Mouse (Mus musculus) kidney, adult 18-20 months (tissue): ENCODE results near the gene Ppfia2.

ENCODE experiments used
- DNase-seq: peaks from one replicate; pipeline ENCODE4 v3.0.0; 2021

Gene Ppfia2

DNA sequence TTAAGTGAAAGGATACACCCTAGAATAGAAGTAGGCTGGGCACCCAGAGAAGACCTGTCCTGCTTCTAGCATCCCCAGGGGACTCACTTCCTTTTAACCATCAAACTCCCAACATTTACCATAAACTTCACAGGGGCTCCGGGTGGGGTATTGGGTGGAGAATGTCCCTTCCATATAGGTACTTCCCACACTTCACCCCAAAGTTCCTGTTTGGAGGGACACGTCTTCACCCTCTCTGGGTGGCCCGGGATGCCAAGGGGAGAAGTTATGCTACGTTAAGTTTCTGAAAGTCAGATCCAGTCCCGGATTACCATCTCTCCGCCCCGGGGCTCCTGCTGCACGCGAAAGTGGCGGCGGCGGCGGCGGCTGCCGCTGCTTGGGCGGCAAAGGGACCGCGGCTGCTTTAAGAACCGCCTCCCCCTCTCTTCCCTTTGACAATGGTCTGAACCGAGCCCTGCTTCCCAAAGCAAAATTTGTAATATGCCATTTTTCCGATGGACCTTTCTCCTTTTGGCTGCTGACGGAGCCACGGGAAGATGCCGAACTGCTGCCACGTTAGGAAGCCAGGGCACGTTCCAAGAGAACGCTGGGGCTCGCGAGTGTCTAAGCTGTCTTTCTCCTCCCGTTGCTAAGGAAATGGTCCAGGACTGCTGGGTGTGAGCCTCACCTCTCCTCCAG lies at the start of gene Ppfia2:
TSS of gene Ppfia2 (plus strand) at position 485 of the 678 bp plus-strand sequence.
- peak; percentile 16 for DNase-seq

DNA sequence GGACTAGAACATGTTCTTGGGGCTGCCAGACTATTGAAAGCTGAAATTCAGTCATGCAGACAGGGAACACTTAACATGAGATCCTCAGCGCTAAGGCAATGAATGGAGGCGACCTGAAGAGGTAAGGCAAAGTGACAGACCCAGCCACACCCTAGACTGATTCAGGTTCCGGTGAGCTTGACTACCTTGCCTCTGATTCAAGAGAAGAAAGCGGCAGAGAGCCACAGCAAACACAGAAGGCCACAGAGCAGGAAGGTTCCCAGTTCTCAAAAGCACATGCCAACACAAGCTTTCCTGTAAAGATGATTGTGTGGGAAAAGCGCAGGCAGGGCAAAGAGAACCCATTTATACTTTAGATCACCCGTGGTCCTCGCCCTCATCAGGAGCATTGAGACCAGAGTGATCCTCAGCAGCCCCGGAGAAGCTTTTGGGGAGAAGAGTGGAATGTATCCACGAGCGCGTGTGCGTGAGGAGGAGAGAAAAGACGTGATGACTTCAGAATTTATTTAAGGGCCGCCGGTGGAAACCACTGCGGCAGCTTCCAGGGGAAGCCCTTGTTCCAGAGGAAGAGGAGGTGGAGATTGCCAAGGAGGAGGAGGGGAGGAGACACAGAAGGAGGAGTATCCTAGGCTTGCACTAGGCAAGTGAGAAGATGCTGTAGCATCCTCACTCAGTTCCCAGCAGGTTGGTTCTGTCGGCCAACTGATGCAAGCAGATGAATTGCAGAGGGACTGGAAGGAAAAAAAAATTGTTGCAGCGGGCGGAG lies 1.0 kb upstream of the Ppfia2 start:
- DNase-seq, result peak; percentile 2

DNA sequence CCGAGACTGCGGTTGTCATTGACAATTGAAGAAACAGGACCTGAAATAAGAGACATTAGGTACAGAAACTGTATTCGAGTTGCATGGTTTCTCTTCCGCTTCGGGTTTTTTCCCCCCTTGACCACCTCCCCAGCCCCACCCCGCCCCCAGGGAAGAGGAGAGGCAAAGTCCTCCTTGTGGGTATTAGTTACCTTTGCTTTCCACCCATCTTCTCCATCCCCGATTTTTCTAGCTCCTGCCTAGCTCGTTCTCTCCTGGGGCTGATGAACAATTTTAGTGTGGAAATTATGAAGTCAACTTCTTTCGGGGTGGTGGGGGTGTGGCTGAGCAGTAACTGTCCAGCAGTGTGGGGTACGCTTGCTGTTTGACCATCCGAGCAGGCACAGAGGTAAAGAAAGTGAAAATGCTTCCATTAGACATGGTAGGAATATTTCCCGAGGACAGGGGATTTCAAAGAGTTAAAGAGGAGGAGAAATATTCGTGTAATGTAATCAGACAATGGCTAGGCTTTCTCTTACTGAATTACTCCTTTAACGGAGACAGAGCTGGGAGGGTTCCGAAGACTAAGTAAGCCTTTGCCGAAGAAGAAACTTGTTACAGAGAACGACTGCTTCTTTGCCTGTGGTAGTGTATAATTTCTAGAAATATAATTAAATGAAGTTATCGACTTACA lies 530 bp downstream of the Ppfia2 start:
- DNase-seq, result no peak

DNA sequence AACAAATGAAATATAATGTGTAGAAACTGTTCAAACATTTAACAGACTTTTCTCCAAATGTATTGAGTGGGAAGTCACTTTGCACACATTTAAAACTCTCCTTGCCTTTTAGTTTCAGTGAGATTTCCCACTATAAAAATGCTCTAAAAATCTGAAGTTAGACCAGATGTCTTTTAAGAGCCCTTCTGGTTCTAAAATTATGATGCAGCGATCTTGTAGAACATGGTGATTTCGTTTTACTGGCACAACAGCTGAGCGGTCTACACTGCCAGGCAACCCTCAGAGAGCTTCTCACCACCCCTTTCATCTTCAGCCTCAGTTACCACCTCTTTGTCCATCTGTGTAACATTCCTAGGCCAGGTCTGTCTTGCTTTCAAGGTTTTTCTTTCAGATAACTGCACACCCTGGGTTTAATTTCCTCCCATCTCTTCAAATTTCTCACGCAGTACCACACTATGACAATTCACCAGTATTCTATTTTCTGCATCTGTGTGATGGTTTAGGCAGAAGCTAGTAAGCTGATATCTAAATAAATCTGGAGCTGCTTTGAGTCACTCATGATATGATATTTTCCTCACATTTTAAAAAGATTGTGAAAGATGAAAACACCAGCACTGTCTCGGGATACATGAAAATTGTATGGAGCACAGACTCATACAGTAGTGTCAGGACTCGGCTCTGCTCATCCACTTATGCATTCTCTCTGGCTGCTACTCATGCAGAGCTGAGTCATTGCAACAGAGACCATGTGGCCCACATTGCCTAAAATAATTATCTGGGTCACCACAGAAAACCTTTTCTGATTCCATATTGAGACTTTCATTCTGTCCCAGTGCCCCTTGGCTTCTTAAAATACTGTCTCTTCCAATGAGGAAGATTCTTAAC lies 39.4 kb downstream of the Ppfia2 start:
- no peak for DNase-seq

DNA sequence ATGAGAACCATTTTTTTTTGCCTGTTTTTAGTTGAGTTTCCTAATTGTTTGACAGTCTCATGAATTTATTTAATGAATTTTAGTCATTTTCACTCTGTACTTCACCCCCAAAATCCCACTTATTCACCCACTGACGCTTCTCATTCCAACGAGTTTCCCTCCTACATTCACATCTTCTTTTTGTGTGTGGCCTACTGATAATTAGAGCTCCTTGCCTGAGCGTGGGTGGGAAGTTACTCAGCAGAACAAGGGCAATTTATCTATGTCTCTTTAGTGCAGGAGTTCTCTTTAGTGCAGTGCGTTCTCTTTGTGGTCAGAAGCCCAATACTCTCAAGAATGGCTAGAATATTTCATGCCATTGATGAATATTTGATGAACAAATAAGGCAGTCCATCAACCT lies 95.9 kb downstream of the Ppfia2 start:
- no peak for DNase-seq

DNA sequence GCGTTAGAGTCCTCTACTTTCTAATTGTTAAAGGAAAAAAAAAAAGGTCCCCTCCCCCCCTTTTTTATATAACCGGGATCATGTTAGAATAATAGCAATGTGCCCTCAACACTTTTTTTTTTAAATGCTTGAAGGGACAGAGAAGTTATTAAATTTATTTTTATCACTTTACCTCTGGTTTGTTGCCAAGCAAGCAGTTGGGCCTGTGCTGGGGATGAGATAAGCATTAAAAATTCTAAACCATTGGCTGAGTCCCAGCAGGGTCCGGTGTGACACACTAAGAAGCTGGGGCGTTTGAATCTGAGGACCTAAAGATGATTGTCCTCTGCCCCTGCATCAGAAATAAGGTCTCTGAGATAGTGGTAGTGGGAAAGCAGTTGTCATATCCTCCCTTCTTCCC lies 114.9 kb downstream of the Ppfia2 start:
- no peak for DNase-seq

DNA sequence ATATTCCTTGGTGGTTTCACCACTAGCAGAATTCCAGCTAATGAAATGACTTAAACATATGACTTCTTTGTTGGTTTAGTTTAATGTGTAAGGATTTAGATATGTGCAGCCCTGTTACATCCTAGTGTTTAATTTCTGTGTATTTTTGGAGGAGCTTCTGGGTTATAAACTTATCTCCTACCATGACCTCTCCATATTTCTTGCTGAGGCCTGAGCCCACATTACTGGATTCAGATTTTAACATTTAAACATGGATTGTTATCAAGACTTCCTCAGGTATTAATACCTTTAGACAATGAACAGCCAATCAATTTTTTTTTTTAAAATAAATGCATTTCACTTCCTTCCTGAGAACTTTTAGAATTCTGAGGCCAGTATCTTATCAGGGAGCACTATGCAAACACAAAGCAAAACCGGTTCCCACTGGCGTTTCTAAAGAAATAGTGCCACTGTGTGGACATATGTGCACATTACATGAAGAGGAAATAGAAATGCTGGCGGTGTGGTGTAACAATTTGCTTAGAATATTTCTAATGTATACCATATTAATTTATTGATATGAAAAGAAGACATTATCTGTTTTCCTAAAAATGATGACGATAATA lies 115.4 kb downstream of the Ppfia2 start:
- peak; percentile 3 for DNase-seq

DNA sequence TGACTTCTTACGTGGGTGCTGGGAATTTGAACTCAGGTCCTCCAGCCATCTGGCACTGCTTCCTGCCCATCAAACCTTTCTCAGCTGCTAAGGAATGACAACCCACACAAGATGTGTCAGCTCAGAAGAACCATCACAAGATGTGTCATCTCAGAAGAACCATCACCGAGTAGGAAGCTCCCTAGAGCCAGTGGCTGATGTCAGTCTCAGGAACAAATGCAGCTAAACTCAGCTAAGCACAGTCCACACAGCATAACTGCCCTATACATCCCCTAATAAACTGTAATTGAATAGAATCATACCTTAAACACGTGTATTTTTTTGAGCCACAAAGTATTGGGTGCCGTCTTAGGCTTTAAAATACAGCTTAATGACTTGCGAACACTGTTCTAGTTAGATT lies 117.7 kb downstream of the Ppfia2 start:
- no peak for DNase-seq

DNA sequence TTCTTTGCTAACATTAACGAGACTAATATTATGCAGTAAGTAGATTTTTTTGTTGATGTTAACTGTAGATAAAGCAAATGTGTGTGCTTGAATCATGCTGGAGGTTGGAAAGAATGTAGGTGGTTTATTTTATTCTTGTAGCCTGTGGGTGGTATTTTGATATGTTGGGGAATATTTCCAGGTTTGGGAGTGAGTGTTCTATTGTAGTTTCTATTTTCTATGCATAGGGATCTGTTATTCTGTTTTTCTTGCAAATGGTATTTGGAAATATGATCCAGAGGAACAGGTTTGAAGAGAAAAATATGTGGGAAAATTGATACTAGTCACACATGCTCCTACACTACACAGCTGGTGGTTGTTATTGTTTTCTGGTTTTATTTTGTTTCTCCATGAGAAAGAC lies 120.8 kb downstream of the Ppfia2 start:
- no peak for DNase-seq

DNA sequence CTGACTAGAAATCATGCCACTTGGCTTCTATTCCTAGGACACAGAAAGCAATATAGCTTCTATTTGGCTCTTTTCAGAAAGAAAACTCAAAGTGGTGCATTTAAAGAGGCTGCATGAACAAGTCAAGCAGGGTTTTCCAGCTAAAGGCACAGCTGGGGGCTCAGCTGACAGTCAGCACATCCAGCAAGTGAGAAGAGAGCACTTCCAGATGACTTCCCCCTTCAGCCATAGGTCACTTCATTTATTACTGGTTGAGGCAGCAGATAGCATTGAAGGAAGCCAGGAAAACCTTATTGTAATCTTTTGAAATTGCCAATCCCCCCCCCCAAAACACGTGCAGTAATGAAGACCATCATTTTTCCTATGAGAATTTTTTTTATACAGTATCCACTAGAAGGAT lies 126.8 kb downstream of the Ppfia2 start:
- no peak for DNase-seq

DNA sequence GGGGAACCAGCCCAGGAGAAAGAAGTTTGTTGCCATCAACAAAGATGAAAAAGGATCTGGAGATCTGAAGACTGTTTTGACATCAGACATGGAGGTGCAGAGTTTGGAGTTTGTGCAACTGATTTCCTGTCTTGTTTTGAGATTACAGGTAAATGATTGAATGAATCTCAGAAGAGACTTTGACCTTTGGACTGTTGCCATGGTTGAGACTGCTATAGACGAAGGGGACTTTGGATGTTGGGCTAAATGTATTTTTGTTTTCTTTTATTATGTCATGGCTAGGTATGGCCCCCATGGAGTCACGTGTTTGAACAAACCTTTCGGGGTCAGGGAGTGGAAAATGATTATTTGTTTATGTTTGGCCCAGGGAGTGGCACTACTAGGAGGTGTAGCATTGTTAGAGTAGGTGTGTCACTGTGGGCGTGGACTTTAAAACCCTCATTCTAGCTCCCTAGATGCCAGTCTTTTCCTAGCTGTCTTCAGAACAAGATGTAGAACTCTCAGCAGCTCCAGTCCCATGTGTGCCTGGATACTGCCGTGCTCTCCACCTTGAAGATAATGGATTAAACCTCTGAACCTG lies 133.3 kb downstream of the Ppfia2 start:
- DNase-seq, result no peak

DNA sequence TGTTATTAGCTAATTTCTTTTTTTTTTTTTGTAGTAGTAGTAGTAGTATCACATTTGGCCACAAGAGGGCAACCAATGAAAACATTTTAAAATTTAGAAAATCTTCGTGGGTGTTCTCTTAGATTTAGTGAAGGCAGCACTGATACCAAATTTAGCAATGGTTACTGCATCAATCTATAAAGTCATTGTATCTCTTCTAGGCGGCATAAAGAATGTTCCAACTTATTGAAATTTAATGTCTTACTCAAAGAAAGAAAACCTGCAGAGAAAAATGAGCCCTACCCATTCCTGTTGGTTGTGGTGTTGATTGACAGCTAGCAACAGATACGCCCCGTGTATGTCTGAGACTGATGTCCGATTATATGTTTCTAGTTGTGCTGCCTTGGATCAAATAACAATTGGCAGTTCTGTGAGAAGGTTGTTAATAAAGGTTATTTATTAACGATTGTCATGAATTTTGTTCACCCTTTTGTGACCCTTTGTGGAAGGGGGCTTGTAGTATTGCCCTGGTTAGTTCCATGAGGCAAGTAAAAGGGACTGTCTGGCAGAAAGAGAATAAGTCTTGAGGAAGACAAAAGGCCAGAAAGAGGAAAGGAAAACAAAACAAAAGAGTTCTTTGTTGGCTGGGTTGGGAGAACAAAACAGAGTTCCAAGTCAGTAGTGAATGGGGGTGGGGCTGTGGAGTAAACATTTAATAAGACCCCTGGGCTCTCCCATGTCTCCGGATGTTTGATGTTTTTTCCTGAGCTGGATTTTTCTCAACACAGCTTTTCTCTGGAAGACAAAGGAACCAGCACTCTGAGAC lies 139.2 kb downstream of the Ppfia2 start:
- DNase-seq, result no peak

DNA sequence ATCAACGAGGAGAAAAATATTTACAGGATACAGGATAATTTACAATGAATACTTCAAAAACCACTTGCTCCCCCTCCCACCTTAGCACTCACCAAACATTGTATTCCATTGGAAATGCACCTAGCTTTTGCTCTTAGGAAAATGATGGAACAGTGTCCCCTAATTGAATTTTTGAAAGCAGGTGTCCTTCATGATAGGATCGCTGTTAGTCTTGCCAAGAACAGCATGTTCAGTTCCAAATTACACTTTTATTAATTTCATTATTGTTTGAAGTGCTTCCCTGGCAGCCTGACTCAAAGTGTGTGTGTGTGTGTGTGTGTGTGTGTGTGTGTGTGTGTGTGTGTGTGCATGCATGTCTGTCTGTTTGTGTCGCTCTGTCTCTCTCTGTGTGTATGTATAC lies 140.1 kb downstream of the Ppfia2 start:
- no peak for DNase-seq

DNA sequence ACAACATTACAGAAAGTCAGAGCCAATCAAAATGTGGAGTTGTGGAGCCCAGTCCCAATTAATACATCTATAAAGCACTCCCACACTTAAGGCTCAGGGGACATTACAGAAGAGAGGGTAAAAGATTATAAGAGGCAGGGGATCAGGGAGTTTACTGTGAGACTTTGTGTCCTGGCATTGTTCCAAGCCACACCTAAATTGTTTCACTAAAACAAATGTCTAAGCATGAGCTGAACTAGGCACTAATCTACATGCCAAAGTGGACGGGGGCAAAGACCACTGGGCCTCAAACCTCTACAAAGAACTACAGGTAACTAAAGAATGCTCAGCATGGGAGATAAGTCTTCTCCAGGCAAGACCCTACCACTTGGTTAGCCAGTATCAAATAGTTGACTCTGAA lies 148.1 kb downstream of the Ppfia2 start:
- no peak for DNase-seq

DNA sequence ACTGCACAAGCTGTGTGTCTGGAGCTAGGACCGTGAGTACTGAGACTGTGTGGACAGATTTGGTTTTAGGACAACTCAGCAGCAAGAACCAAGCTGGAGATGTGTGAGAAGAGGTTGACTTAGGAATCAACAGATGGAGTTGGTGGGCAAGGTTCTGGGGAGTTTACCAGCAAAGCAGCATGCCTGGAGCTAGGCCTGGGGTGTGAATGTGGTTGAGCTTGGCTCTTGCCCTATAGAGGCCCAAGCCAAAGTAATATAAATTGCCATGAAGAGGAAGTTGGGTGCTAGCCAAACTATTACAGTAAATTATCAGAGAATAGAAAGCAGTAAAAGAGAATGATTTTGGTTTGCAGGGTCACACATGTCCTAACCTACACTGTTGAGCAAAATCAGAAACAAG lies 150.8 kb downstream of the Ppfia2 start:
- DNase-seq, result no peak

DNA sequence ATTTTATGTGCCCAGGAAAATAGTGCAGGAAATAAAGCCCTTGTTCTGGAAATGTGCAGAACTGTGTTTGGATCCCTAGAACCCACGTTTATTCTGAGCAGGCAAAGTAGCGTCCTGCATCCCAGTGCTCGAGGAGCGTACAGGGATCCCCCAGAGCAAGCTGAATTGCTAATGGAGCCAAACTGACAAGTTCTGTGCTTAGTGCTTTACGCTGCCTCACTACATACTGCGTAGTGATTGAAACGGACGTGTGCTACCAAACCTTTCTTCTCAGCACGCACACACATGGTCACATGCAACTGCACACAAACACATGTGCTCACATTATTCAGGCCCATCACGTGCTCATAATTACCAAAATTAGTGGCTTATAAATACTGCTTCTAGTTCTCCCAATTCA lies 153.2 kb downstream of the Ppfia2 start:
- DNase-seq, result no peak

DNA sequence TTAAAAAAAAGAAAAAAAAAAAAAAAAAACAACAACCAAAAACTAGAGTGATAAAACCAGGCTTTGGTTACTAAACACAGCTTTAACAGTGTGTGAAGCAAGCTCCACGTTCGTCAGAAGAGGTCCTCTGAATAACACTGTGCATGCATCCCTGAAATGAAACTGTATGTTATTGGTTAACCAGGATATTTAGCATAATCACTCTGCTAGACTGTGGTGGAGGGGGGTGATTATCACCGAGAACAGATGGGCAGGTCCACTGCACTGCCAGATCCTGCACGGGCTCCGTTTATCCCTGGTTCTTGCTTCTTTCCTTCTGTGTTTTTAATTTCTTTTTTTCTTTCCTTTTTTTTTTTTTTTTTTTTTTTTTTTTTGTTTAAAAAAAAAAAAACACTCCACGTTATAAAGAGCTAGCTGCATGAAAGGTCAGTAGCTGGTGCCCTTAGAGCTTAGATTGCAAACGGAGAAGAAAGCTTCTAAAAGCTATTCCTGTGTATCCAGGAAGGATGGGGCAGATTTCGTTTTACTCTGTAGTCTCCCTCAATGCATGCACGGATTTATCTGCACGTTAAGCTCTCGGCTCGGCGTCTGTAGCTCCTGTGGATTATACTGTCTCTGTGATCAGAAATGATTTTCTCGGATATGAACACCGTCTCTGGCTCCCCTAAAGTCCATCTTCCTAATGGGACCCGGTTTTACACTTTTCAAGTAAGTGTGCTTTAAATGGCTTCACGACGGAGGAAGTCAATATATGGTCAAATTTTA lies 162.2 kb downstream of the Ppfia2 start:
- no peak for DNase-seq

DNA sequence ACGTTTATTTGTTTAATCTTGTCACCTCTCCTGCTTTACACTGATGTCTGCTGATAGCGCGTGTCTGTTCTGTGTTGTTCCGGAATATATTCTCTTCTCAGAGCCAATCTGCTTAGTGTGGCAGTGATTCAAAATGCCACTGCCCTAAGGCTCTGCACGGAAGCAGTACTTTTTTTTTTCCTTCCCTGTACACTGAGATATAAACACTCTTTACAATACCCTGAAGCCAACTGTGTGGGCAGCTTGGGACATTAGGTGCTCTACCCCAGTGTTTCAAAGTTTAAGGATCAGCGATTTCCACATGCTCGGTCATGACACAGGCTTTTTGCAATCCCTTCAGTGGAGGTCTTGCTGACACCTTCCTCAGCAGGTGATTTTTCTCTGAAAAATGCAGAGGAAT lies 163.8 kb downstream of the Ppfia2 start:
- DNase-seq, result no peak

DNA sequence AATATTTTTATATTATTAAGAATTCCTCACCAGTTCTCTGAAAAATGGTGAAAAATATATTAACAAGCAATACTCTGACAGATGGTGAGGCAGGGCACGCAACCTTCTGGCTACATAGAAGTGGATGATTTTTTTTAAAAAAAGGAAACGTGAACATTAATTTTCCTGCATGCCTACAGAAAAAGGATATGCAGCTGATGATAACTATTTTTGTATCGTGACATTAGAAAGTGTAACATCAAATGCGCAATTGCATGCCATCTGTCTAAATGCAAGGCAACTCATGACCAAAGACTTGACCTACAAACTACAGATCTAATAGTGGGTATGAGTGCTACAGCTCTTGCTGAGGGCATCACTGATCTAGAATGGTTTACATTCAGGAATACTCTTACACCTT lies 182.1 kb downstream of the Ppfia2 start:
- no peak for DNase-seq

DNA sequence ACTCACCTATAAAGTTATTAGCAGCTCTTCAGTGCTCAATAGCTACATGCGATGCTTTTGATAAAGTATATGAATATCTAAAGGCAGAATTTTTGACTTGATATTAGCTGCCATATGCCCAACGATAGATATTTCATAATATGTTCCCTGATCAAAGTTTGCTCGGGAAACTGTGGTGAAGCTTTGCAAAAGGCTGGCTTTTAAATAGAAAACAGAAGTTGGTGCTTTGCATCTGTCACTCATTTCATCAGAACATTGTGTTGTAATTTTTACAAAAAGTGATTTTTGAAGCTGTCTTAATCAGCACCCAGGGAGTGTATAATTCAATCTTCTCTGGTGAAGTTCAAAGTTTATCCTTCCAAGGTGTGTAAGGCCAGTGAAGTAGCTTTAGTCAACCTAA lies 195.1 kb downstream of the Ppfia2 start:
- no peak for DNase-seq

DNA sequence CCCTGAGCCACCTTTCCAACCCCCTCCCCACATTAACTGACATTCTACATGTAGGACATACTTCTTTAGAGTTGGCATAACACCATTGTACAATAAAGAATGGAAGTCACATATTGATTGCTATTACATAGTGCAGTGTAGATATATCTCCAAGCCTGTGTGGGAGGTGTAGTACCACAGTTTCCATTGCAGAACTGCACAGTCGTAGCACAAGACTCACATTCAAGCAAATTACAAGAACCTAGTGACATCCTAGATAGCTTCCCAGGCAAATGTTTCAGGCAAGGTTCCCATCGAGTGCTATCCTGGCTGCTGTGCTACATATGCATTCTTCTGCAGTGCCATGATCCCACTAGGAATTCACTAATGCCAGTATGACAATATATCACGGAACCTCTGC lies 200.0 kb downstream of the Ppfia2 start:
- DNase-seq, result no peak
